19 mouse cellular contexts compared by ENCODE assay signal in the genomic region with DNA sequence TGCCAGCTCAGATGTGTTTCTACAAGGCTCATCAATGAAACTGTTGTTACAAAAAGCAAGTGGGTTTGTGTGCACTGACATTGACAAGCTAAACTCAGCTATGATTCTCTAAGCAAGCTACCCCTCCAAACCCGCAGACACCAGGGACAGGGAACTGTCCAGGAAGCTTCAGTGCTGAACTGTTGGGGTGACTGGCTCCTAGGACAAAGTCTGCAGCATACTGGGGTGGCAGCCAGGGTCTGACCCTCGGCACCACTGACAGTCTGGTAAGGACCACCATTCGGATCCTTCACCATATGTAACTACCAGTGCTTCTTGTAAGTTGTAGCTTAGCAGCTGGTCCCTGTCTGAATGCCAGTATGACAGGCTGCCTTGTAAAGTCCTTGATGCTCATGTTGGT. TPM values are rescaled to one million over a fixed set of nuclear protein-coding genes. Genes with fewer than 3 reads are reported as not detected.
DNase-seq lines count a peak whose midpoint lies in the region; ATAC-seq and TF ChIP-seq lines count a peak whose summit lies in the region.
"Had no signal": no experiment of that assay in that cellular context is flagged by ENCODE, and none has a peak within 500 bp of the region (broad histone marks: within the 10 kb centered on the region; RNA-seq: fewer than 3 reads in every experiment).

No protein-coding gene starts in this region.

- no peaks in the 10 kb centered on the region for H3K27me3 ChIP-seq in kidney, embryonic 16.5 days (ENCODE audit: insufficient read depth, low read length)
- no peaks in the 10 kb centered on the region for H3K27me3 ChIP-seq in embryonic facial prominence, embryonic 14.5 days (replicated peaks; ENCODE audit: control insufficient read depth, insufficient read depth, low read length)
- H3K27me3 ChIP-seq: embryonic facial prominence, embryonic 13.5 days; heart, embryonic 12.5 days; intestine, embryonic 15.5 days; limb, embryonic 13.5 days had no signal

- no peaks in the 10 kb centered on the region for H3K9me3 ChIP-seq in kidney, embryonic 16.5 days (ENCODE audit: low read length)
- H3K9me3 ChIP-seq in ES-E14 (ENCODE audit: control insufficient read depth, insufficient read depth, low read depth, low read length): no peaks in the 10 kb centered on the region
- no peaks in the 10 kb centered on the region for H3K9me3 ChIP-seq in embryonic facial prominence, embryonic 14.5 days (ENCODE audit: control insufficient read depth, low read length)
- H3K9me3 ChIP-seq: embryonic facial prominence, embryonic 13.5 days; G1E; heart, embryonic 12.5 days; intestine, embryonic 15.5 days; limb, embryonic 13.5 days had no signal

- 34% methylated on average over 3 of the region's 3 CpGs for WGBS in kidney, embryonic 16.5 days
- WGBS in embryonic facial prominence, embryonic 14.5 days: 44% methylated on average over 3 of the region's 3 CpGs

- no peaks in the 10 kb centered on the region for H3K36me3 ChIP-seq in kidney, embryonic 16.5 days (ENCODE audit: insufficient read depth, low read length)
- H3K36me3 ChIP-seq in ES-E14 (ENCODE audit: control insufficient read depth, insufficient read depth, low read length, poor library complexity, severe bottlenecking): no peaks in the 10 kb centered on the region
- H3K36me3 ChIP-seq in embryonic facial prominence, embryonic 14.5 days (ENCODE audit: control insufficient read depth, insufficient read depth, low read length): no peaks in the 10 kb centered on the region
- H3K36me3 ChIP-seq: embryonic facial prominence, embryonic 13.5 days; G1E; heart, embryonic 12.5 days; intestine, embryonic 15.5 days; limb, embryonic 13.5 days had no signal

- ATAC-seq in kidney, embryonic 16.5 days (ENCODE audit: low FRiP score, low TSS enrichment): no peak
- no peak for ATAC-seq in embryonic facial prominence, embryonic 14.5 days (ENCODE audit: low read depth)
- ATAC-seq in monocyte, adult 5-6 weeks (replicated peaks; ENCODE audit: insufficient number of reproducible peaks, low FRiP score, low TSS enrichment, poor library complexity, severe bottlenecking): no peak
- ATAC-seq: forebrain, postnatal 0 days; intestine, embryonic 15.5 days had no signal

- H3K4me3 ChIP-seq in kidney, embryonic 16.5 days (ENCODE audit: low read length): no peak overlapping the region
- no peak overlapping the region for H3K4me3 ChIP-seq in ES-E14 (ENCODE audit: insufficient read depth in 1 of 2, low read depth in 1 of 2, low read length in 2 of 2, poor library complexity in 1 of 2, severe bottlenecking in 1 of 2)
- no peak overlapping the region for H3K4me3 ChIP-seq in embryonic facial prominence, embryonic 14.5 days (ENCODE audit: low read depth, low read length)
- H3K4me3 ChIP-seq: embryonic facial prominence, embryonic 13.5 days; heart, embryonic 12.5 days; intestine, embryonic 15.5 days; limb, embryonic 13.5 days had no signal

- DNase-seq in adrenal gland, postnatal 10 days: peak; percentile 26
- no peak for DNase-seq in adrenal gland, adult 8-10 months
- DNase-seq in kidney, postnatal 4 days: peak; percentile 65 to 71
- peak; percentile 16 for DNase-seq in ES-E14 (ENCODE audit: low read depth, low spot score)
- DNase-seq in embryonic facial prominence, embryonic 14.5 days (ENCODE audit: low spot score): peak; percentile 33
- no peak for DNase-seq in urinary bladder, adult 2 months (ENCODE audit: low spot score)
- DNase-seq: cerebellum, adult 11 months; forebrain, postnatal 0 days; layer of hippocampus, adult 9-11 months; right cerebral cortex, postnatal 14 days had no signal

- H3K27ac ChIP-seq in kidney, embryonic 16.5 days (ENCODE audit: low read length): no peak overlapping the region
- no peak overlapping the region for H3K27ac ChIP-seq in ES-E14 (ENCODE audit: insufficient read depth, low read depth, low read length, poor library complexity, severe bottlenecking)
- no peak overlapping the region for H3K27ac ChIP-seq in embryonic facial prominence, embryonic 14.5 days (replicated peaks; ENCODE audit: low read depth, low read length)
- H3K27ac ChIP-seq: embryonic facial prominence, embryonic 13.5 days; intestine, embryonic 15.5 days; limb, embryonic 13.5 days had no signal

- no peaks in the 10 kb centered on the region for H3K4me1 ChIP-seq in kidney, embryonic 16.5 days (ENCODE audit: insufficient read depth, low read length)
- no peaks in the 10 kb centered on the region for H3K4me1 ChIP-seq in ES-E14 (ENCODE audit: control insufficient read depth in 2 of 2, insufficient read depth in 2 of 2, low read length in 2 of 2, poor library complexity in 1 of 2)
- no peaks in the 10 kb centered on the region for H3K4me1 ChIP-seq in embryonic facial prominence, embryonic 14.5 days (ENCODE audit: control insufficient read depth, insufficient read depth, low read length)
- H3K4me1 ChIP-seq: embryonic facial prominence, embryonic 13.5 days; heart, embryonic 12.5 days; intestine, embryonic 15.5 days; limb, embryonic 13.5 days had no signal

- no peak overlapping the region for H3K9ac ChIP-seq in kidney, embryonic 16.5 days (replicated peaks; ENCODE audit: low read length)
- H3K9ac ChIP-seq in ES-E14 (ENCODE audit: insufficient read depth, low read depth, low read length, poor library complexity, severe bottlenecking): no peak overlapping the region
- H3K9ac ChIP-seq in embryonic facial prominence, embryonic 14.5 days (ENCODE audit: low read depth, low read length): no peak overlapping the region
- H3K9ac ChIP-seq: embryonic facial prominence, embryonic 13.5 days; forebrain, postnatal 0 days; heart, embryonic 12.5 days; intestine, embryonic 15.5 days; limb, embryonic 13.5 days had no signal

- in situ Hi-C loops in ES-E14 (cut with MboI; ENCODE audit: low sequenced_read_pairs in 2 of 2, unreplicated experiment in 2 of 2): no loop called here

- H3K4me2 ChIP-seq in kidney, embryonic 16.5 days (replicated peaks; ENCODE audit: low read depth, low read length): no peak overlapping the region
- H3K4me2 ChIP-seq in embryonic facial prominence, embryonic 14.5 days (ENCODE audit: low read depth, low read length): no peak overlapping the region
- H3K4me2 ChIP-seq: embryonic facial prominence, embryonic 13.5 days; heart, embryonic 12.5 days; intestine, embryonic 15.5 days; limb, embryonic 13.5 days had no signal

TF ChIP-seq in ES-E14, 5 proteins besides CTCF, POLR2A, EP300 and RAD21:
- TF ChIP-seq CHD2 (IDR thresholded peaks at IDR 0.05; ENCODE audit: low read depth, low read length) (no peak), HCFC1 (IDR thresholded peaks at IDR 0.05; ENCODE audit: borderline replicate concordance, insufficient read depth, low read length) (no peak), ZC3H11A (IDR thresholded peaks at IDR 0.05; ENCODE audit: borderline replicate concordance, low read depth, low read length) (no peak), ZNF384 (IDR thresholded peaks at IDR 0.05; ENCODE audit: low read depth, low read length) (no peak), MAFK (IDR thresholded peaks at IDR 0.05; ENCODE audit: insufficient read depth, low read depth, low read length) (no peak)

RNA-seq across cellular contexts. Expression of gene Foxi2, which starts 43.6 kb away (rescaled TPM):
- total RNA-seq in adrenal gland, postnatal 10 days (2021): not detected
- total RNA-seq in adrenal gland, adult 8-10 months (2022): not detected
- not detected in 2 replicates for polyA plus RNA-seq in kidney, embryonic 16.5 days (2015; fragmentation: Nextera tagmentation; extraction: Ambion mirVana)
- total RNA-seq in ES-E14 (2012; rRNA removed): not detected in 2 replicates
- not detected in 2 replicates for polyA plus RNA-seq in embryonic facial prominence, embryonic 14.5 days (2014; fragmentation: Nextera tagmentation; extraction: Ambion mirVana)
- not detected in 3 replicates for total RNA-seq in monocyte, adult 5-6 weeks (2017)
- not detected in 2 replicates for polyA plus RNA-seq in urinary bladder, adult 2 months (2012; rRNA removed)
- total RNA-seq: adrenal gland, adult 18-20 months; forebrain, postnatal 0 days had no signal
- polyA plus RNA-seq: G1E; heart, embryonic 12.5 days; intestine, embryonic 15.5 days; stomach, embryonic 14.5 days had no signal

Comparison
In these comparisons a context has a peak if more than half of its experiments do, and no peak if none do; other contexts are left out.
1. DNase-seq: peak in adrenal gland, postnatal 10 days (single experiment), kidney, postnatal 4 days (2 of 2), ES-E14 (single experiment) and embryonic facial prominence, embryonic 14.5 days (single experiment); none in adrenal gland, adult 8-10 months (single experiment) and urinary bladder, adult 2 months (single experiment).